Mouse (Mus musculus) c-Kit-positive CD71-positive TER-119-positive erythroid progenitor cells, embryonic 14.5 days (primary cell): ENCODE data around the gene March8.
"Not testable (repeated sequence)": the region's sequence is repeated elsewhere in the genome, so short reads cannot be mapped to it uniquely, and the experiment has no call there.

ENCODE experiments used
- DNase-seq: peaks from one replicate; pipeline ENCODE4 v3.0.0-alpha.2; 2013; ENCODE audit warnings: low spot score

The March8 gene

GRCm38 (mm10) chr6:116337835-116338501, at the start of gene March8:
March8 (plus strand) TSS chr6:116338024.
- DNase-seq, result peak; percentile 87

GRCm38 (mm10) chr6:116311411-116311810, 26.4 kb upstream of the March8 start:
- DNase-seq, result no peak

DNA sequence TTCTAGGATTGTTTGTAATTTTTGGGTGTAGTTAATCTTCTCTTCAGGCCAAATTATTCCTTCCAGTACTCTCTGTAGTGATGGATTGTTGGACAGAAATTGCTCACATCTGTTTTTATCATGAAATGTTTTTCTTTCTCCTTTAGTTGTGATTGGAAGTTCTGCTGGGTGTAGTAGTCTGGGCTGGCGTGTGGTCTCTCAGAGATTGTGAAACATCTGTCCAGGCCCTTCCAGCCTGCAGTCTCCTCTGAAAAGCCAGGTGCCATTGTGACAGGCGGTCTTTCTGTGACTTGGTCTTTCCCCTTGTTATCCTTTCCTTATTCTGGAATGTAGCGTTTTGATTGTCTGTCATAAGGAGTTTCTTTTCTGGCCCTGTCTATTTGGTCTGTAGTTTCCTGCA, 18.6 kb upstream of the March8 start:
- no peak for DNase-seq

- no peak for DNase-seq
Measured at GRCm38 (mm10) chr6:116326641-116327040, 11.2 kb upstream of the March8 start.

- no peak for DNase-seq
Measured at GRCm38 (mm10) chr6:116331396-116331795, 6.4 kb upstream of the March8 start.

DNA sequence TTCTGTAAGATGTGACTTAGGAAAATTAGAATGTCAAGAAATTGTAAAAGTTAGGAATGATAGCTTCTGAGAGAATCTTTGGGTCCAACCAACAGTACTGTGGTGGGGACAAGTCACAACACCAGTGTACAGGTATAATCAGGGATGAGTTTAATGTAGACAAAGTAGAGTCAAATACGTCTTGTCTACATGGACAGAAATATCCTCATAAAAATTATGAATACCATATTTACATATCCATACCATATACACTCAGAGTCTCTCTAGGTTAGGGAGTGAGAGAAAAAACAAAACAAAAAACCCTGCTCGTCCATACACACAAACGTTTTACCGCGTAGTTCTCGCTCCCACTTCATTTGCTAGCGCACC, 374 bp upstream of the March8 start:
- DNase-seq, result no peak

DNA sequence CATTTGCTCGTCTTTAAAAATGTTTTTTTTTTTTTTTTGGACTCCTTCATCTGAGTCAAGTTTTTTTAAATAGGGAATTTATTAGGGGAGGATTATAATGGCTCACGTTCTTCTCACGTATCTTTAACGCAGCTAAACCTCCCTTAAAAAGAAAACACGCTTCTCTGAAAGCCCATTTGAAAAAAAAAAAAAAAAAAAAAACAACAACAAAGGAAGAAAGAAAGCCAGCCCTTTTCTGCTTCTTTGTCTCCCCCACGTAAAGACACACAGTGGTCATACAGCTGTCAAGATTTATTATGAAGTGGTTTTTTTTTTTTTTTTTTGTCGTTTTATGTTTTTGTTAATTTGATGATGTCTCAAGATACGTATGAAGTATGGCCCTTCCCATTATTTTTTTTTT, 696 bp downstream of the March8 start:
- no peak for DNase-seq

GRCm38 (mm10) chr6:116339088-116339487, 1.3 kb downstream of the March8 start:
- no peak for DNase-seq

DNA sequence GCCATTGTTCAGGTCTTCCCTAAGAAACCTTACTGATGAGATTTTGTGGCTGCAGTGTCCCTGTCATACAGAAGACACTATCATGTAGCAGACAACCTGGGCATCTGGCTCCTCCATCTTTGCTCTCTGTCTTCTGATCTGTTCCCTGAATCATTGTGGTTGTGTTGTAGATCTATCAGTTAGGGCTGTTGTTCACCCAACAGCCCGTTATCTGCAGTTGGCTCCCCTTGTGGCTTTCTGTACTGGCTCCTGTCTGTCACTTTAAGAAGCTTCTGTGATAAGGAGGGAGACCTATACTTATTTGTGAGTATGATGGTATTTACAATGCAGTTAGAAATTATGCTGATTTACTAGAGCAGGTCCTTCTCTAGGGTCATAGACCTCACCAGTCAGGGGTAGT, 2.7 kb downstream of the March8 start:
- no peak for DNase-seq

DNA sequence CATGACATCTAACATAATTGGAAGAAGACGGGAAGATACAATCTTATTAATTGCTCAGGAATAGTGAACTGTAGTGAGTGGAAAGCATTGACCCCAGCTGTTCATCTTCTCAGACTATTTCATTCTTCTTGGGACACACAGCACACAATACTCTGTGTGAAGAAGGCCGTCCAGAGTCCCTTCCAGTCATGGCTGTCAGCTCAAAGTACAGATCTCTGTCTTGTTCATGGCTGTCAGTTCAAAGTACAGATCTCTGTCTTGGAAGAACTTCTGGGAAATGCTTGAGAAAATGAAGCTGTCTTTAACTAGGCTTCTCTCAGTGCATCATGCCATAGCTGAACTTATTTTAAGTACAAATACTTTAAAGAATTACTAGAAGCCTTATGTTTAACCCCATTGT, 10.1 kb downstream of the March8 start:
- DNase-seq, result no peak

GRCm38 (mm10) chr6:116349997-116350396, 12.2 kb downstream of the March8 start:
- DNase-seq, result peak; percentile 94

DNA sequence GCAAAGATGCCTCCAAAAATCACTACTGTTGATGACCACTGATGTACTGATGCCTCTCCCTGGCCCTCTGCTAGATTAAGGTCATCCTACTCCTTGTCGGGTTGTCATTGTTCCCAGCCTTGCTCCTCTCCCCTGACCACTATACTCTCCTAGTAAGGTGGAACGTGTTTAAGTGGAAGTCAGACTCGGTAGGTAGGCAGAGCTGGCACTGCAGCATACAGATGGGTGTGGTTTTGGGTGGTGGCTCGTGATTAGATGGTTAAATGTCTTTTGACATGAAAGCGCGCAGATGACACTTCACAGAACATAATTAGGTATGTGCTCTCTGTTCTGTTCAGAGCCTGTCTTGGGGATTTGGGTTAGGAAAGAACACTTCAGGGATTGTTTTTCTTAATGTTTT, 12.8 kb downstream of the March8 start:
- peak; percentile 77 for DNase-seq

DNA sequence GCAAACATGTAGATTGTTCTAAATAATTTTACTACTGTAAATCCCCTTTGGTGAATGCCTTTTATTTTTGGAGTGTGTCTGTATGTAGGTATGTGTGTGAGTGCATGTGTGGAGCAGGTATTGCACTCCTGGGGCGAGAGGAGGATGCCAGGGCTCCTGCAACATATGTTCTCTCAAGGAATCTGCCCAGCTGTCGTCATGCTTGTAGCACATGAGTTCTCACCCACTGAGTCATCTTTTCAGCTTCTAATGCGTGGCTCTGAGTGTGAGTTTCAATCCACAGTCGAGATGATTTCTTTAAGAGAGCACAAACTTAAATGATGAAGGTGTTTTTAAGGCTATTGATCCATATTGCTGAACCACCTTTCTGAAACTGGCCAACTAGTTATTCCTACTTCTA, 13.7 kb downstream of the March8 start:
- peak; percentile 37 for DNase-seq

DNA sequence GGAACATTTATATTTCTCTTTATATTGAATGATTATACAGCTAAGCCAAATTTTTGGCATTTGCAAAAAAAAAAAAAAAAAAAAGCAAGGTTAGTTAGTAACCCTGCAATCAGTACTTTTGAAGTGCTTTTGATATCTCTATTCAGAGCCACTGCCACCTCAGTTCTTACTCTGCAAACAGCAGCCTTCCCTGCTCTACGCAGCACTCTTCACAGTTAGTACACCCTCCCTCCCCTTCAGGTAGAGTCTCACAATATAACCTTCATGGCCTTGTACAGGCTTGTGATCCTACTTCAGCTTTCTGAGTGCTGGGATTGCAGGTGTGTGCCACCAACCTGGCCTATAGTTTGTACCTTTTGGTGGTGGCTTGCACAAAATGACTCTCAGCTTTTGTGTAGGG, 15.6 kb downstream of the March8 start:
- no peak for DNase-seq

DNA sequence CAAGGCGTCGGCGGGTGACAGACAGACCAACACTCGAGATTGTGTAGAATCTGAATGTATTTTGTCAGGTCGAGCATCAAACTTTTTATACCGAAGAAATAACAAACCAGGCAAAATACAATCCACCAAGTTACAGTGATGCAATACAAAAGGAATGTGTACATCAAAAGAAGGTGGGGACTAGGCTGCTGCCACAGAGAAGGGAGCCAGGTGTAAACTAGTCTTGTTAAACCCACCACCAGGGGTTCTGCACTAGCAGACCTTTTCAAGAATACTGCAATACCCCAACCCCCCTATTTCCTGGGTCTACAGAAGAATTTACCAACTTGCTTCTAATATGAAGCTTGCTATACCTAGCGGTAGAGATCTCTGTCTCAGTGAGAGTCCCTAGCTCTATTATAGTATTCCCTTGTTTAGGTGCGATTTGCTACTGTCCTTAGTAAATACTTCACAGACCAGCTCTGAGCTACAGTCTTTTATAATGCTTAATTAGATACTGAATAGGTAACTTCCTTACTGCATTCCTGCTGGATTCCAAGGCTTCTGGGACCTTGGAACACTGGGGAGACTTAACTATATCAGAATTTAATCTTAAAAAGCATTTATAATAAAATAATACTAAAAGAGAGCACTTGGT, 18.6 kb downstream of the March8 start:
- not testable (repeated sequence) for DNase-seq

DNA sequence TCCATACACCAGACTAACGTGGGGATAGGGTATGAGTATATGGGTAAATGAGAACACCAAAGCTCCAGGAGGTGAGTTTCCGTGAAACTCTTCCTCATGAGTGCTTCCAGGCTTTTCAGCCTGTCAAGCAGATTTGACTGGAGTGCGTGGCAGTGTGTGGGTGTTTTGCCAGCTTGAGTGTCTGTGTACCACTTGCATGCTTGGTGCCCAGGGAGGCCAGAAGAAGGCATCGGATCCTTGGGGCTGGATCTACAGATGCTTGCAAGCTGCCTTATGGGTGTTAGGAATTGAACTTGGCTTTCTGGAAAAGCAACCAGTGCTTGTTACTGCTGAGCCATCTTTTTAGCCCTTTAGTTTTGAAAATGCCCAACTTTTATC, 19.1 kb downstream of the March8 start:
- no peak for DNase-seq

DNA sequence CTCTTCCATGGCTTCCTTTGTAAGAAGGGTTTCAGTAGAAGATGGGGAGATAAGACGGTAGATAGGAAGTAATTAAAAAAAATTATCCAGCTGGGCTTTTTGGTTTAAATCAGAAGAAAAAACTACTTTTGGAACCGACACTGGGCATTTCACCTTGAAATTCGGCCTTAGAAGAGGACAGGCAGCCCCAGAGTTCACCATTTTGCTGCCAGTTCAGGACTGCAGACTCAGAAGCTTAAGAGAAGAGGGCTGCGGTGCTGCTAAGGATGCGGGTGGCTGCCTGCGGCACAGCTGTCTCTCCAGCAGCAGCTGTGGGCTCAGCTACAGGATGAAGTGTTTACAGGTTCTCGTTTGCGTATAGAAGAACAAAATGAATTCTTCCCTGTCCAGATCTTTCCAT, 20.2 kb downstream of the March8 start:
- no peak for DNase-seq

- no peak for DNase-seq
Measured at GRCm38 (mm10) chr6:116359256-116359655, 21.4 kb downstream of the March8 start.

- DNase-seq, result no peak
Measured at GRCm38 (mm10) chr6:116361463-116361862, 23.6 kb downstream of the March8 start.

DNA sequence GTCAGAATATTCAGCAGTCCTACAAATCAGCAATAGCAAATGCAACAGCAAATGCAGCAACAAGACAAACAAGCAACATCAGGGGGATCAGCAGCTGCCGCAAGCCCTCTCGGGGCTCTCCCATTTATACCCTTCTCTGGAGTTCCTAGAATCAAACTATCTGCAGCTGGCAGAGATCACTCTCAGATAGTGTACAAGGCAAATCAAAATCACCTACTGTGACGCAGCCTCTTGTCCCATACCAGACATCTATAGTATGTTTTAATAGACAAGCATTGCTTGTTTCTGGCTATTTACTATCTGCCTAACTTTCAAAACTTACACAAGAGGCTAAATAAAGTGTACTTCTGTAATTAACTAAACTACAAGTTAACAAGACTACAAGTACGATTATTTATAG, 24.2 kb downstream of the March8 start:
- no peak for DNase-seq

DNA sequence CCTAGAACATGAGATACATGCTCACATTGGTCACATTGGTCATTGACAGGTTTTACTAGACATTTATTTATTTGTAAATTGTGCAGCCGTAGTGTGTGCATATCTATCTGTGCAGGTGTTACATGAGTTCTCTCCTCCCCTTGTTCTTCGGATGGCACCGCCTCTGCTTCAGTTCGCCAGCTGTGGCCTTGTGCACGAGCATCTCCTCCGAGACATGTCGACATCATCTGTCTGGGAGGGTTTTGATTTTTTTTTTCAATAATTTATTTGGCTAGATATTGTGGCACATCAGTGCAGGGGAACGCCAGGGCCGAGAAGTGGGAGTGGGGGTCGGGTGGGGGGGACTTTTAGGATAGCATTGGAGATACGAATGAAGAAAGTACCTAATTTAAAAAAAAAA, 30.1 kb downstream of the March8 start:
- DNase-seq, result no peak

DNA sequence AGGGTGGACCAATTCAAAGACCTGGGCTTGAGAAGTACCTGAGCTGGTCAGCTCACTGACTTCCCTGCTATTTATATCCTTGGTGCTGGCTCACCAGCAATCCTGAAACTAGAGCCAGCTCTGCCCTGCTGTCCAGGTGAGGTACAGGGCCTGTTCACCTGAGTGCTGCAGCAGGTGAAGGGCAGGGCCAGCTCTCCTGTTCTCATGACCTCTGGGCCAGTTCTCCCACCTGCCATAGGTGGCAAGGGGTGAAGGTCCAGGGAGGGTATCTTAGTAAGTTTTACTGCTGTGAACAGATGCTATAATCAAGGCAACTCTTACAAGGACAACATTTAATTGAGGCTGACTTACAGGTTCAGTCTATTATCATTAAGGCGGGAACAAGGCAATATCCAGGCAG, 32.0 kb downstream of the March8 start:
- no peak for DNase-seq

DNA sequence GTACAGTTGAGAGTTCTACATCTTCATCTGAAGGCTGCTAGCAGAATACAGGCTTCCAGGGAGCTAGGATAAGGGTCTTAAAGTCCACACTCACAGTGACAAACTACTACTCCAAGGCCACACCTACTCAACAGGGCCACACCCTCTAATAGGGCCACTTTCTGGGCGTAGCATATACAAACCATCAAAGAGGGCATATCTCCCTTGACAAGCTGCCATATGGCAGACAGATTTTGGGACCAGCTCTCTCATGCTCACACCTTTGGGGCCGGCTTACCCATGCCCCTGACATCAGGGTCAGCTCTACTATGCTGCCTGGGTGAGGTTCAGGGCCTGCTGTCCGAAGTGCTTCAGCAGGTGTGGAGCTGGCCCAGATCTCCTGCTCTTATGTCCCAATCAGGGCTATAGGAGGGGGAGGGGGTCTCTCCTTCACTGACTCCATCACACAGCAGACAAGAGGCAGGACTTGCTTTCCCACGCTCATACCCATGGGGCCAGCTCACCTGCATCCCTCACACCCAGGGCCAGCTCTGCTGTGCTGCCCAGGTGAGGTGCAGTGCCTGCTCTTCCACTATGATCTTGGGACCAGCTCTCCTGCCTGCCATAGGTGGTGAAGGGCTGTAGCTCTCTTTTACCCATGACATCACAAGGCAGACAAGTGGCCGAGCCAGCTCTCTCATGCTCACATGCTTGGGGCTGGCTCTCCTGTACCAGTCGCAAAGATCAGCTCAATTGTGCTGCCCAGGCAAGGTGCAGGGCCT, 32.6 kb downstream of the March8 start:
- peak; percentile 80 for DNase-seq
